Mouse (Mus musculus): ENCODE data around the gene Acot3. TPM values are rescaled to one million over a fixed set of nuclear protein-coding genes. Genes with fewer than 3 reads are reported as not detected.
A peak's percentile ranks its signal among the peaks of the same experiment; 100 is the strongest.
"Not testable (repeated sequence)": the region's sequence is repeated elsewhere in the genome, so short reads cannot be mapped to it uniquely, and the experiment has no call there.

Gene Acot3
- total RNA-seq, 2 experiments from 2014 or later: not detected

DNA sequence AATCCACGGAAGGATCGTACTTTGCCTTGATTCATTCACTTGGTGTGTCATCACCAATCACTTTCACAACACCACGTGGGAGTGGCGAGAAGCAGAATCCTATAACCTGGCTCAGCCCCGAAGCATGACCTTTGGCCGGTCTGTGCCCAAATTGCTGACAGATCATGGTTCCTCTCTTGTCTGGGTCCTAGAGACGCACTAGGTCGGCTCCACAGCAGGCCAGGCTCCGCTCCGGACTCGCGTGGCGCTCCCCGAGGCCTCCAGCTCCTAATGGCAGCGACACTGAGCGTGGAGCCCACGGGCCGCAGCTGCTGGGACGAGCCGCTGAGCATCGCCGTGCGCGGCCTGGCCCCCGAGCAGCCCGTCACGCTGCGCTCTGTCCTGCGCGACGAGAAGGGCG, 13.7 kb upstream of the Acot3 start, which contains the start of gene Acot4:
Gene Acot4, plus strand, starts transcription at position 139 of the 400 bp plus-strand sequence.
- intact Hi-C loops (cut with DNase I; ENCODE audit: low total_unique reads); DNase-seq: not testable (repeated sequence)

DNA sequence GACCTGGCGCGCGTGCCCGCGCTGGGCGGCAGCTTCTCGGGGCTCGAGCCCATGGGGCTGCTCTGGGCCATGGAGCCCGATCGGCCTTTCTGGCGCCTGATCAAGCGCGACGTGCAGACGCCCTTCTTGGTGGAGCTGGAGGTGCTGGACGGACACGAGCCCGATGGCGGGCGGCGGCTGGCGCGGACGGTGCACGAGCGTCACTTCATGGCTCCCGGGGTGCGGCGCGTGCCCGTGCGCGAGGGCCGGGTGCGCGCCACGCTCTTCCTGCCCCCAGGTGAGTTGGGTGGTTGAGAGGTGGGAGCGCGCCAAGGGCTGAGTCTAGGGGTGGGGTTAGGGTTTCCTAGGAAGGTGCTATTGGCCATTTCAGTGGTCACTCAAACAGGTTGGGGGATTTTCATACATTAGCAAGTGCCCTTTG, 13.2 kb upstream of the Acot3 start, which contains the start of gene Gm49366:
Gene Gm49366, plus strand, starts transcription at position 245 of the 421 bp plus-strand sequence.
- peak; percentile 25 for DNase-seq
- intact Hi-C loops (cut with DNase I; ENCODE audit: low total_unique reads): not testable (repeated sequence)

DNA sequence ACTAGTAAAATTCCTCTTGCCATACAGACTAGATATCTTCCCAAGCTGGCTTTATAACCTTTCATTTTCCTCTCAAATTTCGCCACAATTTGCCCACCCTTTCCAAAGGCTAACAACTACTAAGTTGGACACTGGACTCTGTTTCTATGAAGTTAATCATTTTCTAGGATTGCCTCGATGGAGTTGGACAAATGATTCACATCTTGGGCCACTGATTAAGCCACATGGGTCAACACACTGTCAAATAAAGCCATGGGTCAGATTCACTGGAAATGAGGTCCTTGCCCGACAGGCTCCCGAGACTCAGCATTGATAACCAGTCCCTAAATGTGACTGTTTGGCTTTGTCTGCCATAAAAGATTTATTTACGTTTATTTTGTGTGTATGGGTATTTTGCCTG, 9.7 kb upstream of the Acot3 start:
- DNase-seq: no peak
- intact Hi-C loops (cut with DNase I; ENCODE audit: low total_unique reads): no loop called here

GRCm38 (mm10) chr12:84044045-84044444, 7.9 kb upstream of the Acot3 start:
- intact Hi-C loops (cut with DNase I; ENCODE audit: low total_unique reads): no loop called here

DNA sequence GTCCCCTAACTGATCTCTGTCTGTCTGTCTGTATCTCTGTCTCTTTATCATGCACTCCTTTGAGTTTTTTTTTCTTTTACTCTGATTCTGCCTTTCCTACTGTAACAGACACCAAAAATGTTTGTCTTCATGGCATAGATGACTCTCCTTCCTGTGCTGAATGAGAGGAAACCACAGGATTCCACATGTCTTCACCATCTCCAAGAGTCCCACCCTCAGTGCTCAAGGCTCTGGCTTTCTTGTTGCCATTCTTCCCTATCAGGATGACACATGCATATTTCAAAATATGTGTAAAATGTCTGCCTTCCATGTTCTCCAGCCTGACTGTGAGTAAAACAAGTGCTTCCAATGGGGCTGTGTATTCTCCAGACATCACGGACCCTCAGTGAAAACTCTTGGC, 5.0 kb upstream of the Acot3 start:
- intact Hi-C loops (cut with DNase I; ENCODE audit: low total_unique reads): no loop called here
- no peak for DNase-seq

More at GRCm38 (mm10) chr12:84044045-84044444, 7.9 kb upstream of the Acot3 start:
- DNase-seq: no peak

- DNase-seq; intact Hi-C loops (cut with DNase I; ENCODE audit: low total_unique reads): not testable (repeated sequence)
These were observed 1.2 kb upstream of the Acot3 start for GRCm38 (mm10) chr12:84050744-84051143.

DNA sequence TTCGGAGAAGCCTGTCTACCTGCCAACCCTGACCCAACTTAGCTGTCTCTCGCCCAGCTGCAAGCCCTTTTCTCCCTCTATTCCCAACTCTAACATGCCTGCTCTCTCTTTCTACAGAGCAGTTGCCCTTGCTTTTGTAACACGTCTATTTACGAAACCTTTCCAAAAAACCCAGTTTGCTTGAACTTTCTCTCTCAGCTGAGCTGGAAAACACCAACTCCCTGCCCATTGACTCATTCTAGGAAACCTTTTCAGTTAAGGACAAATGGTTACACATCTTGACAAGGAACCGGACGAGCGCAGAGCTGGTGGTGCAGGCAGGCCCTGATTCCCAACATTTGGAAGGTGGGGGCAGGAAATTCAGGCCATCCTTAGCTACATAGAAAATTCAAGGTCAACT, 665 bp downstream of the Acot3 start:
- no peak for DNase-seq
- intact Hi-C loops (cut with DNase I; ENCODE audit: low total_unique reads): no loop called here

DNA sequence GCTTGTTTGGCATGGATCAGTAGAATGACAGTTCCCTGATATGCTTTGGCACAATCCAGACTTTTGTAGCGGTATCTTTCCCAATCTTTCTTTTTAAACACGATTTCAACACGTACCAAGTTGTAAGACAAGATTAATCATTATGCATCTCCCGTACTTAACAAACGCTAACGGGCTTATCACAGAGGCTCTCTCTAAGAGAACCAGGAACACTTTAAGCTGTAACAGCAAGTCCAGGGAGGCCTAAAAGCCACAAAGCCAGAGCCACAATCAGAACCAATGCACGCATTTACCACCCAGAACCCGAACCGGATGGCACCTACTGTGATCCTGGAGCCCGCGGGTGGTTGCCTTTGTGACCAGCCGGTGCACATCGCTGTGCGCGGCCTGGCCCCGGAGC, 1.2 kb downstream of the Acot3 start:
- no peak for DNase-seq
- intact Hi-C loops (cut with DNase I; ENCODE audit: low total_unique reads): no loop called here

DNA sequence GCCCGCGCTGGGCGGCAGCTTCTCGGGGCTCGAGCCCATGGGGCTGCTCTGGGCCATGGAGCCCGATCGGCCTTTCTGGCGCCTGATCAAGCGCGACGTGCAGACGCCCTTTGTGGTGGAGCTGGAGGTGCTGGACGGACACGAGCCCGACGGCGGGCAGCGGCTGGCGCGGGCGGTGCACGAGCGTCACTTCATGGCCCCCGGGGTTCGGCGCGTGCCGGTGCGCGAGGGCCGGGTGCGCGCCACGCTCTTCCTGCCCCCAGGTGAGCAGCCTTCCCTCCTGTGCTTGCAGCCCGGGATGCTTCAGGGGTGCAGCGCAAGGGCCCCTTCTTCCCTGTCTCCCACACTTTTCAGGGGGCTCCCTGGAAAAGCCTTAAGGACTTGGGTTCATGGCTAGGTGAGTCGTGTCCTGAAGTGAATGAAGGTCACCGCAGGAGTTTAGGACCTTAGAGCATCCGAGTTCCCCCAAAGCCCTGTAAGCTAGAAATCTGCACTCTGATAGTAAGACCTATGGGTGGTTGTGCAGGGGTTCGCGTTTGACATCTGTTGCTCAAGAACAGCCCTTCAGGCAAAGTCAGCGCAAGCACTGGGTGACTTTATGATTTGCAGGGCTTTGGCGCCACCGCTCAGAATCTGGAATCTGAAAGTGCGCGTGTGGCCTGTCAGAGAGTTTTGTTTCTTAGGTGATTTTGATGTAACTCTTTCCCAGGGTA, 1.9 kb downstream of the Acot3 start:
- intact Hi-C loops (cut with DNase I; ENCODE audit: low total_unique reads): no loop called here
- DNase-seq: no peak

DNA sequence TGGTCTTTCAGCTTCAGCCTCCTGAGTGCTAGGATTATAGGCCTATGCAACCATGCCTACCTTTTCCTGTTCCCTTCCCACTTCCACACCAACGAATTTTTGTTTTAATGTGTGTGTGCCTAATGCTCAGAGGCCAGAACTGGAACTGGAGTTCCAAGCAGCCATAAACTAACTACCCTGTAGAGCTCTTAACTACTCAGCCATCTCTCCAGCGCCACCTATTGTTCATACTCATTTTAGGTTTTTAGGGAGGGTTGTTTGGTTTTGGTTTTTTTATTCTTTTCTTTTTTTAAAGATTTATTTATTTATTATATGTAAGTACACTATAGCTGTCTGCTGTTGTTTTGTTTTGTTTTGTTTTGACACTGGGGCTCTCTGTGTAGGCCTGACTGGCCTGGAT, 9.0 kb downstream of the Acot3 start:
- intact Hi-C loops (cut with DNase I; ENCODE audit: low total_unique reads): loop anchor here (5.0 kb wide), 1 partner anchor 89 kb away; no protein-coding TSS in a partner anchor
- no peak for DNase-seq

GRCm38 (mm10) chr12:84062336-84062735, 10.4 kb downstream of the Acot3 start:
- no peak for DNase-seq
- intact Hi-C loops (cut with DNase I; ENCODE audit: low total_unique reads): loop anchor here (5.0 kb wide), 1 partner anchor 90 kb away; no protein-coding TSS in a partner anchor

- intact Hi-C loops (cut with DNase I; ENCODE audit: low total_unique reads): loop anchor here (5.0 kb wide), 1 partner anchor 91 kb away; no protein-coding TSS in a partner anchor
- no peak for DNase-seq
These were observed 11.3 kb downstream of the Acot3 start for GRCm38 (mm10) chr12:84063228-84063627.

DNA sequence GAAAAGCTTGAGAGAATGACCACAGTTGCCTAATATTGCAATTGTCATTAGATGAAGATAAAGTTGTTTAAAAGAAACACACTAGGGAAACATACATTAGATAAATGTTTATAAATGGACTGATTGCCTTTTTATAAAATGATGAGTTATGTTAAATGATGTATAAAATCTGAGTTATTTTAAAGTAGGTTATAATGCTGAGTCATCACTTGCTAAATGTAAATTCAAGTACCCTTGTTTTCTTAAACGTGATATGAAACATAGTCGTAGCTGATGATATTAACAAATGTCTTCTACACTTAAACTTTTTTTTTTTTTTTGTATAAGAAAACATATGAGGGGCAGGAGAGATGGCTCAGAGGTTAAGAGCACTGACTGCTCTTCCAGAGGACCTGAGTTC, 11.9 kb downstream of the Acot3 start:
- no peak for DNase-seq
- intact Hi-C loops (cut with DNase I; ENCODE audit: low total_unique reads): loop anchor here (5.0 kb wide), 1 partner anchor 92 kb away; no protein-coding TSS in a partner anchor

DNA sequence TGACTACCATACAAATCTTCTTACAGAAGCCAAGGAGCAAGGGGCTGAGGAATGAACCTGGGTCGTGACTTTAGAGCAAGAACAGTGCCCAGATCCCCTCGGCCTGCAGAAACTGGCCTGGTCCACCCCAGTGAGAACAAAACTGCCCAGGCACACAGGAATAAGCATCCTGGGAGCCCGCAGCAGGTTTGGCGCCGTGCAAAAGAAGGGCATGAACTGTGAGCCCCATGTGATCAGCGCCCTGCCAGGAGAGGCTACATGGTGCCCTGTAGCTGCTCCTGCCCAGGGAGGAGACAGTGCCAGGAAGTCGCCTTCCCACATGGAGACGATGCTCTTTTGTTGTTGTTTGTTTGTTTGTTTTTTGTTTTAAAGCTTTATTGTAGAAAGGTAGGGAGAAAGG, 12.7 kb downstream of the Acot3 start:
- no peak for DNase-seq
- intact Hi-C loops (cut with DNase I; ENCODE audit: low total_unique reads): loop anchor here (5.0 kb wide), 1 partner anchor 92 kb away; no protein-coding TSS in a partner anchor

DNA sequence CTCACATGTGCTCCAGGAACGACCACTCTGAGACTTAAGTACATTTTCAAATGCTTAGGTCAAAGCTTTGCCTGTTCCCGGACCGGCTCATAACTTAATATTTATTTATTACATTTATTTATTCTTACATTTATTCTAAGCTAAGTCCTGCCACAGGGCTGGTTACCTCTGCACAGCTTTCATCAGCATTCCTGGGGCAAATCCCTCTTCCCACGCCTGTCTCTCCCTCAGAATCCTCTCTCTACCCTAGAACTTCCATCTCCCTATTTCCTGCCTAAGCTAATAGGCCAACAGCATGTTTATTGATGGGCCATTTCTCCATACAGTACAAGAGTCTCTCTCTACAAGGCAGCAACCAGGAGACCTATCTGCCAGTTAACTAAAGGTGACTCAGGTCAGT, 15.8 kb downstream of the Acot3 start:
- intact Hi-C loops (cut with DNase I; ENCODE audit: low total_unique reads): no loop called here
- no peak for DNase-seq

GRCm38 (mm10) chr12:84068296-84068695, 16.4 kb downstream of the Acot3 start:
- no peak for DNase-seq
- intact Hi-C loops (cut with DNase I; ENCODE audit: low total_unique reads): no loop called here

DNA sequence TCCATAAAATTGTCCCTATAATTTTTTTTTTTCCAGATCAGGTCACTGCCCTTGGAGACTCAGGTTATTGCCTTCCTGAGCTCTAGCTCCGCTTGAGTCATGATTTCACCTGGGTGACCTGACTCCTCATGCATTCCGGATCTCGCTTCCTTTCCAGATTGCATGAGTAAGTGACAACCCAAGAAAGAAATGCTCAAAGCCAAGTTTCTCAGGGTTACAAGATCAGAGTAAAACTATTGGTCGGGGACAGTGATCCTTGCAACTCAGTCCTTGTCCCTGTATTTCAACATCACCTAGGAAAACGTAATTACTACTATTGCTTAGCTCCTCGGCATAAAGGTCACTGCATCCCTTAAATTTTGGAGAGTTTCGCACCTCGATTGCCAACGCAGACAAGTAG, 17.0 kb downstream of the Acot3 start, which contains the start of gene Acot5:
Gene Acot5, plus strand, starts transcription at position 340 of the 400 bp plus-strand sequence.
- intact Hi-C loops (cut with DNase I; ENCODE audit: low total_unique reads): no loop called here
- no peak for DNase-seq

- DNase-seq: peak; percentile 13
- intact Hi-C loops (cut with DNase I; ENCODE audit: low total_unique reads): not testable (repeated sequence)
These were observed 17.6 kb downstream of the Acot3 start for GRCm38 (mm10) chr12:84069582-84069981.

DNA sequence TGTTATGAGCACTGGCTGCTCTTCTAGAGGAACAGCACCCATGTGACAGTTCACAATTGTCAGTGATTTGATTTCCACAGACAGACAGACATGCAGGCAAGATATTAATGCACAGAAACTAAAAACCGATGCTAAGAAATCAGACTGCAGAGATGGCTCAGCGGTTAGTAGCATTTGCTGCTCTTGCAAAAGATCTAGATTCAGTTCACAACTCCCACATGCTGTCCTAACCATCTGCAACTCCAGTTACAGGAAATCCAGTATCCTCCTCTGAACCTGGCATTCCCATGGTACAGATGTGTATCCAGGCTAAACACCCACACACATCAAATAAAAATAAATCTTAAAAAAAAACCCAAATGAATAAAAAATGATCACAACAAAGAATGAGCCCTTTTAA, 19.8 kb downstream of the Acot3 start:
- DNase-seq: no peak
- intact Hi-C loops (cut with DNase I; ENCODE audit: low total_unique reads): no loop called here

GRCm38 (mm10) chr12:84077371-84077990, 25.5 kb downstream of the Acot3 start:
- DNase-seq: no peak
- intact Hi-C loops (cut with DNase I; ENCODE audit: low total_unique reads): no loop called here

DNA sequence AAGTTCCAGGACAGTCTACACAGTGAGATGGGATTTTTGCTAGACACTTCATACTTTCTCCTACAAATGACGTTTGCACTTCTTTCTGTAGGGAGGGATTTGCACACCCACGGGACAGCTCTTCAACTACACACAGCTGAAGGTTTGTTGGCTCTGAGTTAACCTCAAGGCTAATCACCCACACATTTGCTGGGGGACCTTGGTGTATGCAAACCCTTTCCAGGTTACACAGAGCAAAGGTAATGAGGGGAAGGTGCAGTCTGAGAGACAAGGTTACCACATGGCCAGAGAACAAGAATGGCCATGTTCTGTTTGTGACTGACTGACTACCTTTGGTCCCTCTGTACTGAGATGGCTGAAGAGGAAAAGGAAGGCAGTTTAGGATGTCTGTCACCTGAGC, 31.9 kb downstream of the Acot3 start:
- no peak for DNase-seq
- intact Hi-C loops (cut with DNase I; ENCODE audit: low total_unique reads): no loop called here
